ENCODE assay signal across 8 mouse cellular contexts in the genomic region with DNA sequence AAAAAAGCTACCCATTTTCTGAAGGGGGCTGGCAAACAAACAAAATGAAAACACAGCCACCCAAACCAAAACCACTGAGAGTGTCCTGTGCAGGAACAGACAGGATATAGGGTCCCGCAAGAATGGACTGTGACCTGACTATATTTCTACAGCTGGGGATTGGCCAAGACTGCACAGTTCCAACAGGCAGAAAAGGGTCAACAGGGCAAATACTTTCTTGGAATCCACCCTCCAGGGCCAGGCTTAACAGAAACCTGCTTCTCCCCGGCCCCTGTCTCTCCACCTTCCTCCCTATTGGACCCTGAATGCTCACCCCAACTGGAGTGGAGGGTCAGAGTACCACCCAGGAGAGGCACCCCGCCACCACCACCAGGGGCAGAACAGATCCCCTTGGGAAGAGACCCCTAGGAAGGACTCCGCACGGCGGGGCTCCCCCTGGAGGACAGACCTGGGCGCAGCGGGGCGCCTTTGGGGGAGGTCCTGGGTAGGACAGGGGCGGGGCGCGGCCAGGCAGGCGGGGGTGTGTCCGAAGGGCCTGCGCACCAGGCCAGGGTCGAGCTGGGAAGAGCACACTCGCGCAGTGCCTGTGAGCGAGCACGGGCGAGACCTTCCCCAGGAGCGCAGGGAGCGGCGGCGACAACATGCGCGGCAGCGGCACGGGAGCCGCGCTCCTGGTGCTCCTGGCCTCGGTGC. TPM values are rescaled to one million over a fixed set of nuclear protein-coding genes. Genes with fewer than 3 reads are reported as not detected.
DNase-seq lines count a peak whose midpoint lies in the region; ATAC-seq and TF ChIP-seq lines count a peak whose summit lies in the region.

Lama1 (plus strand) TSS at position 566 of the 693 bp plus-strand sequence.

- H3K4me3 ChIP-seq in intestine, embryonic 16.5 days (ENCODE audit: low read length), result peak within 1 kb of the TSS; percentile 79
- H3K4me3 ChIP-seq in liver, embryonic 12.5 days, result peak within 1 kb of the TSS; percentile 55
- H3K4me3 ChIP-seq in midbrain, postnatal 0 days (ENCODE audit: low read depth, low read length), result peak within 1 kb of the TSS; percentile 78

- H3K9me3 ChIP-seq in intestine, embryonic 16.5 days (ENCODE audit: control insufficient read depth, low read length), result no peaks in the 10 kb centered on the region
- H3K9me3 ChIP-seq in liver, embryonic 12.5 days (replicated peaks), result no peaks in the 10 kb centered on the region
- no peaks in the 10 kb centered on the region for H3K9me3 ChIP-seq in midbrain, postnatal 0 days (ENCODE audit: low read length)

- peak; percentile 57 to 69 for DNase-seq in cerebellum, postnatal 10 days
- no peak for DNase-seq in cerebellum, adult 11-12 months
- DNase-seq in embryo, embryonic 9.5 days (ENCODE audit: extremely low spot score), result peak; percentile 97
- peak; percentile 94 for DNase-seq in heart, adult 11 months
- DNase-seq in midbrain, postnatal 0 days (ENCODE audit: low spot score), result peak; percentile 70
- peak; percentile 40 for DNase-seq in thymus, postnatal 4 days

- H3K4me2 ChIP-seq in intestine, embryonic 16.5 days (ENCODE audit: low read depth, low read length), result peak within 1 kb of the TSS; percentile 97
- H3K4me2 ChIP-seq in liver, embryonic 12.5 days, result peak within 1 kb of the TSS; percentile 75
- H3K4me2 ChIP-seq in midbrain, postnatal 0 days (ENCODE audit: low read depth, low read length, poor library complexity, severe bottlenecking), result peak within 1 kb of the TSS; percentile 97

- H3K4me1 ChIP-seq in intestine, embryonic 16.5 days (ENCODE audit: control insufficient read depth, insufficient read depth, low read length), result peaks cover 25% of the 10 kb centered on the region
- no peaks in the 10 kb centered on the region; the same call in 1 of the 2 replicates for H3K4me1 ChIP-seq in liver, embryonic 12.5 days
- H3K4me1 ChIP-seq in midbrain, postnatal 0 days (ENCODE audit: insufficient read depth, low read length), result peaks cover 5% of the 10 kb centered on the region; the same call in 1 of the 2 replicates

- WGBS in intestine, embryonic 16.5 days, result 2% methylated on average over 31 of the region's 32 CpGs
- 3% methylated on average over 23 of the region's 32 CpGs for WGBS in liver, embryonic 12.5 days (ENCODE audit: insufficient replicate concordance)
- WGBS in midbrain, postnatal 0 days, result 2% methylated on average over 31 of the region's 32 CpGs

- no peak within 1 kb of the TSS for H3K27ac ChIP-seq in intestine, embryonic 16.5 days (ENCODE audit: low read length)
- no peak within 1 kb of the TSS for H3K27ac ChIP-seq in liver, embryonic 12.5 days
- 0 out of 2 replicates have a peak within 1 kb of the TSS, but pooled peaks have one; percentile 18 for H3K27ac ChIP-seq in midbrain, postnatal 0 days (ENCODE audit: low read depth, low read length)

- peak; percentile 98 for ATAC-seq in intestine, embryonic 16.5 days
- peak; percentile 90 for ATAC-seq in liver, embryonic 12.5 days
- peak; percentile 91 for ATAC-seq in midbrain, postnatal 0 days (ENCODE audit: low FRiP score)

- H3K9ac ChIP-seq in intestine, embryonic 16.5 days (ENCODE audit: low read depth, low read length), result peak within 1 kb of the TSS; percentile 74
- H3K9ac ChIP-seq in liver, embryonic 12.5 days, result peak within 1 kb of the TSS; percentile 49; the same call in 1 of the 2 replicates
- peak within 1 kb of the TSS; percentile 70 for H3K9ac ChIP-seq in midbrain, postnatal 0 days (replicated peaks; ENCODE audit: low read length, poor library complexity, severe bottlenecking)

- no peaks in the 10 kb centered on the region for H3K27me3 ChIP-seq in intestine, embryonic 16.5 days (replicated peaks; ENCODE audit: control insufficient read depth, insufficient read depth, low read length)
- peaks cover 34% of the 10 kb centered on the region for H3K27me3 ChIP-seq in liver, embryonic 12.5 days (replicated peaks)
- H3K27me3 ChIP-seq in midbrain, postnatal 0 days (ENCODE audit: insufficient read depth, low read length), result no peaks in the 10 kb centered on the region

- H3K36me3 ChIP-seq in intestine, embryonic 16.5 days (ENCODE audit: control insufficient read depth, insufficient read depth, low read length), result no peaks in the 10 kb centered on the region
- no peaks in the 10 kb centered on the region for H3K36me3 ChIP-seq in liver, embryonic 12.5 days
- no peaks in the 10 kb centered on the region for H3K36me3 ChIP-seq in midbrain, postnatal 0 days (ENCODE audit: insufficient read depth, low read length)

- peak; percentile 85 for TF ChIP-seq CTCF in midbrain, postnatal 0 days (IDR thresholded peaks at IDR 0.05)

RNA-seq across cellular contexts. Expression of gene Lama1, which starts in this region (rescaled TPM):
- polyA plus RNA-seq in intestine, embryonic 16.5 days (2015; fragmentation: Nextera tagmentation; extraction: Ambion mirVana), result 1.6 TPM in 2 replicates
- 1.6 and 2.2 TPM in 2 replicates for polyA plus RNA-seq in liver, embryonic 12.5 days (2016; fragmentation: Nextera tagmentation; extraction: Ambion mirVana)
- total RNA-seq in midbrain, postnatal 0 days (2014; rRNA removed), result 19.0 and 22.1 TPM in 2 replicates
- polyA plus RNA-seq in midbrain, postnatal 0 days (2015; fragmentation: Nextera tagmentation; extraction: Ambion mirVana), result 3.8 and 3.9 TPM in 2 replicates
